Mouse (Mus musculus) kidney, adult 2 months (tissue): ENCODE results near the gene Susd6.

Source experiments
- CTCF ChIP-seq: fragments of 200-500 bp; conservative IDR thresholded peaks from 2 replicates; pipeline ENCODE4 v1.5.1; 2011; ENCODE audit warnings: low read depth, mild to moderate bottlenecking, control low read depth, low read length, moderate library complexity, mixed read lengths; ENCODE audit not compliant: insufficient read depth, insufficient read length
- POLR2A ChIP-seq: fragments of 200-500 bp; IDR thresholded peaks from one replicate; pipeline ENCODE4 v1.6.1; 2011; ENCODE audit warnings: low read depth, low read length, control low read depth

DNA sequence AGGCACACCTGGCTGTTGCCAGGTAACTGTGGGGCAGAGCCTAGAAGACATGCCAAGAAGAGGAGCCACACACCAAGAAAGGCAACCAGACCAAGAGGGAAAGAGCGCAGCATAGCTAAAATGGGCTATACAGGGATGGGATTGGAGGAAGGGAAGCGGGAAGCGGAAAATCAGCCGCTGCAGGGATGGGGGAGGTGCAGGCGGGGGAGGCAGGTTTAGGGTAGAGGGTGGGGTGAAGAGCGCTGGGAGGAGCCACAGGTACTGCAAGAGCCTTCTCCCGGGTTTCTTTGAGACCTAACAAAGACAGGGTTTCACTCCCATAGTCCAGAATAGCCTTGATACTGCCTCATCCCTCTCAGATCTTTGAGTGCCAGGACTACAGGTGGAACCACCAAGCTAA lies 132.6 kb downstream of the Susd6 start:
- TF ChIP-seq POLR2A (no peak), CTCF (no peak)
